Mouse (Mus musculus): ENCODE measurements at regions not wholly inside any gene's neighbourhood (a gene's known extent, or its start where the extent isn't known, plus 50 kb on each side); places are given as distances from the start of the nearest gene placed in this dataset.
A peak's percentile ranks its signal among the peaks of the same experiment; 100 is the strongest.
"Not testable (repeated sequence)": the region's sequence is repeated elsewhere in the genome, so short reads cannot be mapped to it uniquely, and the experiment has no call there.

GRCm38 (mm10) chr5:149815879-149816278, 137.8 kb downstream of the B3glct start:
- peak; percentile 5 for DNase-seq (ENCODE audit: low read depth, low spot score)

GRCm38 (mm10) chr5:149818812-149819211, 140.8 kb downstream of the B3glct start:
- DNase-seq (ENCODE audit: low read depth, low spot score): no peak

DNA sequence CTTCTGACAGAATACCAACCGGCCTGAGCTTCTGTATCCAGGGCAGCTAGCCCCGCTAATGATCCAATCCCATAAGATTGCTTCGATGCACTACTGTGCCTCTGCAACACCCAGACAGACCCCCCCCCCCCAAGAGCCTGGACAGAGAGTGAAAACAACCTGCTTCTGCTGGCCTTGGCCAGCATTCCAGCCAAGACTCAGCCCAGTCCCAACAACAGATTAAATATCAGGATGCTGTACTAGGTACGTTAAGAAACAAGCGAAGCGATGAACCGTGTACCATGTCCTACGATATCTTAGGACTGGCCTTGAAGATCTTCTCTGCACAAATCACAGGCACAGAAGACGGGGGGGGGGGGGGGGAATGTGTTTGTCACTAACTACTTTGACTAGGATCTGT, 145.8 kb downstream of the B3glct start:
- DNase-seq (ENCODE audit: low read depth, low spot score): no peak

DNA sequence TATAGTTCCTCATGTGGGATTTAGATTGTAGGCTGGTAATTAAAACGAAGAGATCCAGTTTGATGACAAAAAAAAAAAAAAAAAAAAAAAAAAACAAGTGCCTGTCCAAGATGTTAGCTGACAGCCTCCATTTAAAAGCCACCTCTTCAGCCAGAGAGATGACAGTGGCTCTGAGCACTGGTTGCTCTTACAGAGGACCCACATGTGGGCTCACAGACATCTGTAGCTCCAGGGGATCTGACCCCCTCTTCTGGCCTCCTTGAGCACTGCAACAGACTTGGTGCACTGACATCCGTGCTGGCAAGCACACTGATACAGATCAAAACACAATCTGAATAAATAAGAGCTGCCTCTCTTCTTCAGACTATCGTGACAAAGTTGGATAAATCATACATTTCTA, 149.6 kb downstream of the B3glct start:
- no peak for DNase-seq (ENCODE audit: low read depth, low spot score)

GRCm38 (mm10) chr5:149831122-149831861, 153.3 kb downstream of the B3glct start:
- DNase-seq (ENCODE audit: low read depth, low spot score): peak; percentile 26

GRCm38 (mm10) chr5:149837379-149837778, 159.3 kb downstream of the B3glct start:
- no peak for DNase-seq (ENCODE audit: low read depth, low spot score)

- DNase-seq (ENCODE audit: low read depth, low spot score): no peak
These were observed 164.5 kb downstream of the B3glct start for GRCm38 (mm10) chr5:149842491-149842890.

DNA sequence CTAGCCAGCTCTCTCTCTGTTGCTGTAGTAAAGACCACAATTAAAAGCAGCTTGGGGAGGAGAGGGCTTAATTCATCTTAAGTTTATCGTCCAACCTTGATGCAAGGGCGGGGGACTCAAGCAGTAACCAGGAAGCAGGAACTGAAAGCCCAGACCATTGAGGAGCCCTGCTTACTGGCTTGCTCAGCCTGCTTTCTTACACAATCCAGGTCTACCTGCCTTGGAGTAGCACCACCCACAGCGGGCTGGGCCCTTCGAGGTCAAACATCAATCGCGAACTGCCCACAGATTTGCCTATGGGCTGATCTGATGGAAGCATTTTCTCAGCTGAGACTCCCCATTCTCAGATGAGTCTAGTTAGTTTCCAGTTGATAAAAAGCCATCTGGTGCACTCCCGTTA, 165.3 kb downstream of the B3glct start:
- DNase-seq (ENCODE audit: low read depth, low spot score): no peak

GRCm38 (mm10) chr5:149845256-149845655, 167.2 kb downstream of the B3glct start:
- DNase-seq (ENCODE audit: low read depth, low spot score): no peak

DNA sequence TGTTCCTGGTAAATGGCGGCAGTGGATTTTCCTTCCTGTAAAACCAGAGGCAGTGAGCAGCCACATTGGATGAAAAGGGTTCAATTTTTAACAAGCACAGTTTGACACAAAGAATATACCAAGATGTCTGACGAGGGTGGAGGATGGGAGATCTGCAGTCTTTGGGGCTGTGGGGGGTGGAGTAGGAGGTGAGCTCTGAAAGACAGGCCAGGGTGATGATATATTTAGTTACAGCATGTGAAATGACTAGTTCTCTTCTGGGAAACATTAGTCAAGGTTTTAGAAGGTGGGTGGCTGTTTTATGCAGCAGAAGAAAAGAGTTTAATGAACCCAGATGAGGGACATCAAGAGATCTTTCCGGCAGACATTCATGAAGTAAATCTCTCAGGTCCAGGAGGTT, 170.0 kb upstream of the Rxfp2 start:
- peak; percentile 31 for DNase-seq (ENCODE audit: low read depth, low spot score)

- DNase-seq (ENCODE audit: low read depth, low spot score): no peak
These were observed 167.5 kb upstream of the Rxfp2 start for GRCm38 (mm10) chr5:149851011-149851410.

DNA sequence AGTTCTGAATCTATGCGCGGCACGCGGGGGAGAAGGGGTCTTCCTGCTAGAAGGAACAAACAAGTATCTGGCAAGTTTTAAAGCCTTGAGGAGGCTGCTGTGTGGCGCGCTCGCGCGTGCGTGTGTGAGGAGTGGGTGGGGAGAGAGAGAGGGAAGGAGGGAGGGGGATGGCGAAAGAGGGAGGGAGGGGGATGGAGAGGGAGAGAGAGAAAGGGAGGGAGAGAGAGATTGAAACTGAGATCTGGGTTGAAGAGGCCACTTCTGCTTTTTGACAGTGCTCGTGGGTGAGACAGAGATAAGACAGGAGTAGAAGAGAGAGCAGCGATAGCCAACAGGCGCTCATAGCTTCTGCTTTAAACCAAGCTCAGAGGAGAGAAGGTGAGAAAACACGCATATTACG, 166.0 kb upstream of the Rxfp2 start:
- no peak for DNase-seq (ENCODE audit: low read depth, low spot score)

DNA sequence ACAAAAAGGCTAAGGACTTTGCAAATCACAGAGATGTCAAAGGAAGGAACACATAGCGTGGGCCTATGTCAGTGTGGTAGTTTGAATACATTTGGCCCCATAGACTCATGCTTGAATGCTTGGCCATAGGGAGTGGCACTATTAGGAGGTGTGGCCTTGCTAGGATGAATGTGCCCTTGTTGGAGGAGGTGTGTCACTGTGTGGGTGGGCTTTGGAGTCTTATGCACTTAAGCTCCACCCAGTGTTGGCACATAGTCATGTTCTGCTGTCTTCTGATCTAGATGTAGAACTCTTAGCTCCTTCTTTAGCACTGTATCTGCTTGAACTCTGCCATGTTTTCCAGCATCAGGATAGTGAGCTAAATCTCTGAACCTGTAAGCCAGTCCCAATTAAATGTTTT, 162.4 kb upstream of the Rxfp2 start:
- no peak for DNase-seq (ENCODE audit: low read depth, low spot score)

- no peak for DNase-seq (ENCODE audit: low read depth, low spot score)
These were observed 161.5 kb upstream of the Rxfp2 start for GRCm38 (mm10) chr5:149857019-149857418.

GRCm38 (mm10) chr5:149861489-149861962, 156.9 kb upstream of the Rxfp2 start:
- DNase-seq (ENCODE audit: low read depth, low spot score): no peak

GRCm38 (mm10) chr5:149867926-149868325, 150.5 kb upstream of the Rxfp2 start:
- DNase-seq (ENCODE audit: low read depth, low spot score): no peak

GRCm38 (mm10) chr5:149869441-149869840, 149.0 kb upstream of the Rxfp2 start:
- DNase-seq (ENCODE audit: low read depth, low spot score): no peak

GRCm38 (mm10) chr5:149870596-149870995, 147.9 kb upstream of the Rxfp2 start:
- no peak for DNase-seq (ENCODE audit: low read depth, low spot score)

DNA sequence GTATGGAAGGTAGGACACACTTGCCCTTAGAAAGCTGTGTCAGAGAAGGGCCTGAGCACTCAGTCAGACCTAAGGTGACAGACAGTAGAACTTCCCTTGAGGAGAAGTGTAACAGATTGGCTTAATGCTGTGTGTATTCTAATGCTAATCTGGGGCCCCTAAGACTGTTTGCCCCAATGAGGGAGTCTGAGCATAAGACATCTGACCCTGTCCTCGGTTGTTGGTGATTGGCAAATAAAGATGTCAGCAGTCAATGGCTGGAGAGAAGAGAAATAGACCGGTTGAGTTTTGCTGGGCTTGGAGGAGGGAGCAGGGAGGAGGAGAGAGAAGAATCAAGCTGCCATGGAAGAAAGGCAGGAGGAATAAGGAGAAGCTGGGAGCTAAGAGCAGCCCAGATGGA, 147.0 kb upstream of the Rxfp2 start:
- DNase-seq (ENCODE audit: low read depth, low spot score): no peak

DNA sequence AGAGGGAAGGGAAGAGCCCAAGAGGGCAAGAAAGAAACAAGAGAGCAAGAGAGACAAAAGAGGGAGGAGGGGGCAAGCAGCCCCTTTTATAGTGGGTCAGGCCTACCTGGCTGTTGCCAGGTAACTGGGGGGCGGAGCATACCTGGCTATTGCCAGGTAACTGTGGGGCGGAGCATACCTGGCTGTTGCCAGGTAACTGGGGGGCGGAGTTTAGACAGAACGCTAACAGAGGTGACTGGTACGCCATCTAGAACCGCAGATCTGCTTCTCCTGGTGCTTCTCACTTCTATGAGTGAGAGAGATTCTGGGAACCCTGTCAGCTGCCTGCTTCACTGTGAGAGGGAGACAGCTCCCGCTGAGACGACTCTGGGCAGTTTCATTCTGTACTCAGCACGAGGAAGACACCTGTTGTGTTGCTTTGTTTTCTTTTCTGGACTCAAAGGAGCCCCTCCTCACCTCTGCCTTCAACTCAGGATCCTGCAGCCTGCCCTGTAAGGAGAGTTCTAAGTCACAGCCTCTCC, 144.9 kb upstream of the Rxfp2 start:
- no peak for DNase-seq (ENCODE audit: low read depth, low spot score)

- DNase-seq (ENCODE audit: low read depth, low spot score): no peak
These were observed 144.1 kb upstream of the Rxfp2 start for GRCm38 (mm10) chr5:149874342-149874741.

- not testable (repeated sequence) for DNase-seq (ENCODE audit: low read depth, low spot score)
These were observed 126.0 kb upstream of the Rxfp2 start for GRCm38 (mm10) chr5:149892453-149892852.

DNA sequence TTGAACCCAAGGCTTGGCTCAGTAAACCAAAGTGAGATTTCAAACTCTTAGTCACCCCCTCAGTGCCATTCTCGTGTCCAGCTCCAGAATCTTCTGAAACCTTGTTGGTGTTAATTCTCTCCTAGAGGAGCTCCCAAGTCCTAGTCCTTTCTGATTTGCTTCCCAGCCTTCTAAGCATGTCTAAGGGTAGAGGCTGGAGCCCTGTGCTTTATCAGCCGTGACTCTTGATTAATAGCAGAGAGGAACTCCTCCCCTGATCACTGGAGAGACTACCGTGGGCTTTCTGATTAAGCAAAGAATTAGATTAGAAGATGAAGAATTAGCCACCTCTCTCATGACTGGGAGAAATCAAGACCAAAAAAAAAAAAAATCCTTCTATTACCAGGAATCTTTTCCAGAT, 111.5 kb upstream of the Rxfp2 start:
- no peak for DNase-seq (ENCODE audit: low read depth, low spot score)
